Mouse (Mus musculus) effector memory CD4-positive, alpha-beta T cell, adult 7 months (primary cell): ENCODE measurements around the gene Nol9. TPM values are rescaled to one million over a fixed set of nuclear protein-coding genes. Genes with fewer than 3 reads are reported as not detected.

Experiments used
- polyA plus RNA-seq: library from polyadenylated mRNA; unstranded; fragments of 100-300 nt; shearing (Covaris generic); gene quantifications from one replicate; pipeline ENCODE4 v1.2.1, GENCODE M21; 2017

The Nol9 gene
- polyA plus RNA-seq = 43.0 TPM

DNA sequence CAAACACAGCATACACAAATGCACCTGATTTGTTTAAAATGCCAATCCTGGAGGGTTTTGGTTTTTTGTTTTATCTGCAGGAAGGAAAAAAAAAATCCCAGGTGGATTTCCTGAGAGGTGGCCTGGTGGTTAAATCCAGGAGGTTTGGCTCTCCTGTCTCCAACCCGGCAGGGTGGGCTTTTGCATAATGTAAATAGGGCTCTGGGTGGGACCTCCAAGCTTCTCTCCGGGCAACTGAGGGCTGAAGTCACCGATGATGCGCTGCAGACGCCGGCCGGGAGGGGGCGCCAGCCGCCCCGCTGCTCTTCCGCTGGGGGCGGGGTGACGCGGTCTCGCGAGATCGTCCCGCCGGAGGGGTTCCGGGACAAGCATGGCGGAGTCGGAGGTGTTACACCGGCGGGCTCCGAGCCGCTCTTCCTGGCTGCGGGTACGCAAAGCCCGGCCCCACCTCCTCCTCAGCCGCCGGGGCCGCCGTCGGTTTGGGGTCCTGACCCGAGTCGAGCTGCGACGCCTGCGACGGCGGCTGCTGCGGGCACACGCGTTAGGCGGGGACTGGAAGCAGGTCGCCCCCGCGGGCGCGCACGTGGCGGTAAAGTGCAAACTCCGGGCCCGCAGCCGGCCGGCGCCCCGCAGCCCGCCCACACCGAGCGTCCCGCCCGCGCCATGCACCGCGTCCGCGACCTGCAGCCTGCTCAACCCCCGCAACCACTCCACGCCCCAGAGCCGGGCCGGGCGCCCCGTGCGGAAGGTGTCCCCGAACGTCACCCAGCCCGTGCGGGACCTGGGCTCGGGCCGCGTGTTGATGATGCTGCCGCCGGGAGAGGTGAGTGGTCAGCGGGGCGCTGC, at the start of gene Nol9:
Nol9 (plus strand) TSS at position 337 of the 846 bp plus-strand sequence.

DNA sequence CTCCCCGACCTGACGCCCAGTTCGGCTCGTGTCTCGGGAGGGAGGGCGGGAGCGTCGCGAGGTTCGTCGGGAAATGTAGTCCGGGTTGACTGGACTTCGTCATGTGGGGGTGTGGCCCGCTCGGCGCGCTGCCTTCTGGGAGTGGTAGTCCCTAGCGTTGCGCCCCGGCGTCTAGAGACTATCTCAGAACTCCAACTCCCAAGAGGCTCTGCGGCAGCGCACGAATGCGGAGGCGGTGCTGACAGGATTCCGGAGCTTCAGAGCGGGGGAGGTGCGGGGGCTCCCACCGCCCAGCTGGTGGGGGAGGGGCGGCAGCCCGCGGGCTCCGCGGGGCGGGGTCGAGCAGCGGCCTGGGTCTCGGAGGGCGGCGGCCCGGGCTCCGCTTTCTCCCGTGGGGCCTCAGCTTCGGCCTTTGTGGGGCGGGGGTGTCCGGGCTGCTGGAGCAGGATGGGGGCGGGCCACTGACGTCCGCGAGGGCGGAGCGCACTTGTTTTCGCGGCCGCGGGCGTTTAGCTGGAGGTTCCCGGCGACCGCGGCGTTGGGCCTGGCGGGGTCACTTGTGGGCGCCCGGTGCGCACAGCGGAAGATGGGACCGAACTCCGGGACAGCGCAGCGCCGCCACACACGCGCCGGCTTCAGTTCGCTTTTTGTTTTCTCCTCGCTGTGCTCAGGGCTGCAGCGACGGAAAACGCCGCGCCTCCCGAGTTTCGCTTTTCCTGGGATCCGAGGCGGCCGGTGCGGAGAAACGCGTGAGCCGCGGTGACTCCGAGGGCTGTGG, 42.8 kb upstream of the Nol9 start, which contains the start of gene Phf13:
Phf13 (minus strand) TSS at position 86 of the 778 bp plus-strand sequence.

DNA sequence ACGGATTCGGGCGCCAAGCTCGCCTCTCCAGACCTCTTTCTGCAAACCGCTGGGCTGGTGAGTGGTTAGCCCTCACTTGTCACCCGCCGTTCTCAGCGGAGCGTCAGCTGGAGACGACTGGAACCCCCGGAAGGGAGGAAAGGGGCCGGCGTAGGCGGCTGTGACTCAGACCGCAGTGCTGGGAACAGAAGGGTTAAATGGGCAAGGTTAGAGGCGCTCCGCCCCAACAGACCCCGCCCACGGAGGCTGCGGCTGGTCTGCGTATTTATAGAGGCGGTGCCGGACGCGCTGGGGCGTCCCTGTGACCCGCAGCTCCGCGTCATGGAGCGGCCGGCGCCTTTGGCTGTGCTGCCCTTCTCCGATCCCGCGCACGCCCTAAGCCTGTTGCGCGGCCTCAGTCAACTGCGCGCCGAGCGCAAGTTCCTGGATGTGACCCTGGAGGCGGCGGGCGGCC, 30.5 kb upstream of the Nol9 start, which contains the start of gene Klhl21:
Klhl21 (plus strand) TSS at position 182 of the 454 bp plus-strand sequence.

GRCm38 (mm10) chr4:152027524-152027923, 11.6 kb upstream of the Nol9 start, which contains the start of gene Zbtb48:
Zbtb48 (minus strand) TSS chr4:152027671.

DNA sequence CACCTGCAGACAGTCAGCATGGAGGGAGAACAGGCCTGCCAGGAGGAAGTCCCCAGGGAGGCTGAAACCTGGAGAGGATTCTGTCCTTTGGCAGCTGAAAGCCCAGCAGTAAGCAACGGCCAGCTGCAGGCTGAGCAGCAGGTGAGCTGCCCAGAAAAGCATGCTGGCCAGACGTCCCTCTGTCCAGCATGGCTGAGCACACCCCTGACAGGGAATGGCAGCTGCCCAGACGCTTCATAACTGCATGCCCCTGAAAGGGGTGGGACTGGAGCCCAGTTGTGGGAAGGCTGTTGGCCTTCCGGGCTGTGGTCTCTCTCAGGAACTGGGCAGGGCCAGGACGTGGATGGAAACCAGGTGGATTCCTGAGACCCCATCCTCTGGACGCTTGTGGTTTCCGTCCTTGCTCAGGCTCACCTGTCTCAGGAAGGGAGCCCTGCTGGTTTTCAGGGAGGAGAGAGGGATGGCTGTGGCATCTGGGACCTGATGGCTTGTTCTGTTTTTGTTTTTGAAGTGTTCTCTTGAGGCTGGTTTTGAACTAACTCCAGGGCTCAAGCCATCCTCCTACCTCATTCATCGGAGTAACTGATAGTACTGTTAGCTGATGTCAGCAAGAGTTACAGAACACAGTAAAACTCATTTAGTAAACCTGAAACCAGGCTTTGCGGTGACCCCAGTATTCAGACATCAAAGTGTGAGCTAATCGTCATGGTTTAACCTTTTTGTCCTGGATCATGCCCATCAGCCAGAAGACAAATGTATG, 716 bp upstream of the Nol9 start, which contains the start of gene Tas1r1:
Tas1r1 (minus strand) TSS at position 344 of the 760 bp plus-strand sequence.

GRCm38 (mm10) chr4:152072121-152072601, 33.0 kb downstream of the Nol9 start, which contains the start of gene Plekhg5:
Plekhg5 (plus strand) TSS chr4:152072498.

Other genes with a start within 250 kb of the Nol9 start
- 44.3 TPM for gene Camta1, start 177.4 kb upstream of the Nol9 start, polyA plus RNA-seq
- gene Dnajc11, start 105.6 kb upstream of the Nol9 start, polyA plus RNA-seq = 41.6 TPM
- 84.0 TPM for gene Thap3, start 50.3 kb upstream of the Nol9 start, polyA plus RNA-seq
- gene Phf13, start 43.1 kb upstream of the Nol9 start, polyA plus RNA-seq = 73.5 TPM
- 39.7 TPM for gene Klhl21, start 30.5 kb upstream of the Nol9 start, polyA plus RNA-seq
- gene Zbtb48, start 11.7 kb upstream of the Nol9 start, polyA plus RNA-seq = 21.7 TPM
- gene Tas1r1, start 753 bp upstream of the Nol9 start, polyA plus RNA-seq = 0.22 TPM
- 4.8 TPM for gene Plekhg5, start 33.2 kb downstream of the Nol9 start, polyA plus RNA-seq
- gene Tnfrsf25, start 76.6 kb downstream of the Nol9 start, polyA plus RNA-seq = 252 TPM
- gene Espn, start 113.0 kb downstream of the Nol9 start, polyA plus RNA-seq = 39.6 TPM
- 0.15 TPM for gene Hes2, start 119.5 kb downstream of the Nol9 start, polyA plus RNA-seq
- 105 TPM for gene Acot7, start 138.8 kb downstream of the Nol9 start, polyA plus RNA-seq
- gene Gpr153, start 234.9 kb downstream of the Nol9 start, polyA plus RNA-seq = not detected